Mouse (Mus musculus): Measurements from ENCODE around the gene Psmb2. TPM values are rescaled to one million over a fixed set of nuclear protein-coding genes. Genes with fewer than 3 reads are reported as not detected.

The Psmb2 gene
- polyA plus RNA-seq, 1 experiment from 2014 or later, result 562 TPM

DNA sequence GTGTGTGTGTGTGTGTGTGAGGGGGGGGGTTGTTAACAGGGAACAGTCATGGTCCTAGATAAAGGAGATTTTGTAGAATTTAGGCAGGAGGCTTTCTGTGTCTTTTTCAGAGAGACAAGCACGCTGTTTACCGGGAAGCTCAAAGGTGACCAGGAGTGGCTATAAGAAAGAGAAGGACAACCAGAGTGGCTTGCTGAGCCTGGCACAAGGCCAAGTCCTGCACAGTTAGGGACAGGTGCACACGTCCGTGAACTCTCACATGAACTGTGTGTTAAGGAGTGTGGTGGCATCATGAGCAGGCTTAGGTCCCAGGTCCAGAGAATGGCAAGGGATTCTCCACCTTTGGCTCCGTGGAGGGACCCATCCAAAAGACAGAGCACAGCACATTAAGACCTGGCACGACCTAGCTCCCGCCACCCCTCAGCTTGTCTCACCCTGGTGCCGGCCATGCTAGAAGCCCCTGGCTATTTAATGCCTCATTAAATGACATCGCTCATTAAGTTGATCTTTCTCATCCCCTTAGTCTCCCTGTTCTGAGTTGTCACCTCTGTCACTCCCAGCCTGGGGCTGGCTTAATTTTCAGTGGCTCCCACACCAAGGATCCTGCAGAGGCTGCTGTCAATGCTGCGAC, 33.0 kb upstream of the Psmb2 start:
- H3K27ac ChIP-seq (replicated peaks; ENCODE audit: low read depth, low read length), result no peak overlapping the region
- no peaks in the 10 kb centered on the region for H3K36me3 ChIP-seq (replicated peaks; ENCODE audit: control insufficient read depth, insufficient read depth, low read depth, low read length)
- H3K9me3 ChIP-seq (replicated peaks; ENCODE audit: control insufficient read depth, low read length), result no peaks in the 10 kb centered on the region
- H3K4me3 ChIP-seq (ENCODE audit: low read depth, low read length), result no peak overlapping the region
- DNase-seq (ENCODE audit: low spot score) (no peak), ATAC-seq (replicated peaks; ENCODE audit: insufficient number of reproducible peaks, low FRiP score, low TSS enrichment, low read depth) (no peak)
- peaks cover 2% of the 10 kb centered on the region; the same call in 1 of the 2 replicates for H3K4me1 ChIP-seq (ENCODE audit: control insufficient read depth, insufficient read depth, low read length)
- 81% methylated on average over 10 of the region's 10 CpGs for WGBS
- H3K4me2 ChIP-seq (ENCODE audit: low read depth, low read length), result no peak overlapping the region
- H3K9ac ChIP-seq (replicated peaks; ENCODE audit: low read length), result no peak overlapping the region
- no peaks in the 10 kb centered on the region for H3K27me3 ChIP-seq (ENCODE audit: control insufficient read depth, insufficient read depth, low read length)

DNA sequence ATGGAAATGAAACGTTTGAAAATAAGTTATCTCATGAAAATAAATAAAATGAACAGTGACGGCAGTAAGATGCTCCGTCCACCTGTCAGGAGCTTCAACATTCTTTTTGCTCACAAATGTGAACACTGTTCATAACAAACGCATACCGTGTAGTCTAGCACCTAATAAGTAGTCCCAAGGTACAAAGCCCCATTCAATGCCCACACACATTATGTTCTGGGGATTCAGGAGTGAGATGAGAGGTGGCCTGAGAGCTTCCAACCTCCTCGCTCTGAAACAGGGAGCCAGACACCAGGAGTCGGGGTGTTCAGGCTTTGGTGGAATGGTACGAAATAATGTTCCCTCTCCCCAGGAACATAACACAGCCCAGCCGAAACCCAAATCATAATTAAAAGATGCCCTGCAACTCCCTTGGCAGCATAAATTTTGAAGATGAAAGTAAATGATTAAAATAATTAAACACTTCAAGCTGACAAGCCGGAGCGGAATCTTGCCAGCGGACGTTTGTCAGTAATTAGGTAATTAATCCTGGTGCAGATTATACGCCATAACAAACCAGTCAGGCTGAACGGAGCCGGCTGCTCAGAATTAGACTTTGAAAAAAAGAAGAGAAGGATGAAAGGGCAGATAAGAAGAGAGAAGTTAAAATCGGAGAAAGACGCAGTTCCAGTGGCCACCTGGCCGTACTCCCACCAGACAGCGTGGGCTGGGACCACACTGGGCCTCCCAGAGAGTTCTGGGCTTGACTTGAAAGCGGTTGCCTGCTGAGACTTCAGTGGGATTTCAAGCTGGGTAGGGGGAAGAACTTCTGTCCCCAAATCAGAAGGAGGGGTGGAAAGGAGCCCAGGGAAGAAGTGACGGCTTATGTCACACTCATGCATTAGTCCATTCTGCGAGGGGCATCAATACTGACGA, 29.2 kb upstream of the Psmb2 start:
- Histone ChIP-seq H3K4me2 (ENCODE audit: low read depth, low read length) (no peak overlapping the region), H3K4me3 (ENCODE audit: low read depth, low read length) (no peak overlapping the region), H3K9me3 (replicated peaks; ENCODE audit: control insufficient read depth, low read length) (no peaks in the 10 kb centered on the region), H3K36me3 (replicated peaks; ENCODE audit: control insufficient read depth, insufficient read depth, low read depth, low read length) (no peaks in the 10 kb centered on the region), H3K27me3 (ENCODE audit: control insufficient read depth, insufficient read depth, low read length) (no peaks in the 10 kb centered on the region), H3K9ac (replicated peaks; ENCODE audit: low read length) (no peak overlapping the region), H3K4me1 (ENCODE audit: control insufficient read depth, insufficient read depth, low read length) (peaks cover 2% of the 10 kb centered on the region; the same call in 1 of the 2 replicates), H3K27ac (replicated peaks; ENCODE audit: low read depth, low read length) (no peak overlapping the region)
- no peak for ATAC-seq (replicated peaks; ENCODE audit: insufficient number of reproducible peaks, low FRiP score, low TSS enrichment, low read depth)
- no peak for DNase-seq (ENCODE audit: low spot score)
- 39% methylated on average over 24 of the region's 24 CpGs for WGBS

DNA sequence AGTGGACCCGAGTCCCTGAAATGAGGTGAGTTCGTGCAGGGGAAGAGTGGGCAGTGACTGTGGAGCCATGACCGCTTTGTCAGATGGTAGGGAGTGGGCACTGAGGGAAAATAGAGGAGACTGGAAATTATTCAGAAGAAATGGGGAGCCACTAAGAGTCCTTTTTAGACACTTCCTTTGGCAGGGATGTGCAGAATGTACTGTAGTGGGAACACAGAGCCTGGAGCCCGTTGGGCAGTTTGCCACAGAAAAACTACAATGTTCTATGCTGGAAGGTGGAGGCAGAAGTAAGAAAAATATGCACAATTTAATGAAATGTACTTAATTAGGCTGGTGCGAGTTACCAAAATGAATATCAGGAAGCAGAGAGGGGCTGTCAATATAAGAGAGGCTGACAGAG, 24.3 kb upstream of the Psmb2 start:
- Histone ChIP-seq H3K4me3 (ENCODE audit: low read depth, low read length) (no peak overlapping the region), H3K4me2 (ENCODE audit: low read depth, low read length) (no peak overlapping the region), H3K9ac (replicated peaks; ENCODE audit: low read length) (no peak overlapping the region), H3K27ac (replicated peaks; ENCODE audit: low read depth, low read length) (no peak overlapping the region), H3K36me3 (replicated peaks; ENCODE audit: control insufficient read depth, insufficient read depth, low read depth, low read length) (no peaks in the 10 kb centered on the region), H3K4me1 (ENCODE audit: control insufficient read depth, insufficient read depth, low read length) (peaks cover 2% of the 10 kb centered on the region; the same call in 1 of the 2 replicates), H3K27me3 (ENCODE audit: control insufficient read depth, insufficient read depth, low read length) (no peaks in the 10 kb centered on the region), H3K9me3 (replicated peaks; ENCODE audit: control insufficient read depth, low read length) (no peaks in the 10 kb centered on the region)
- DNase-seq (ENCODE audit: low spot score) (no peak), ATAC-seq (replicated peaks; ENCODE audit: insufficient number of reproducible peaks, low FRiP score, low TSS enrichment, low read depth) (no peak)
- 83% methylated on average over 5 of the region's 5 CpGs for WGBS

DNA sequence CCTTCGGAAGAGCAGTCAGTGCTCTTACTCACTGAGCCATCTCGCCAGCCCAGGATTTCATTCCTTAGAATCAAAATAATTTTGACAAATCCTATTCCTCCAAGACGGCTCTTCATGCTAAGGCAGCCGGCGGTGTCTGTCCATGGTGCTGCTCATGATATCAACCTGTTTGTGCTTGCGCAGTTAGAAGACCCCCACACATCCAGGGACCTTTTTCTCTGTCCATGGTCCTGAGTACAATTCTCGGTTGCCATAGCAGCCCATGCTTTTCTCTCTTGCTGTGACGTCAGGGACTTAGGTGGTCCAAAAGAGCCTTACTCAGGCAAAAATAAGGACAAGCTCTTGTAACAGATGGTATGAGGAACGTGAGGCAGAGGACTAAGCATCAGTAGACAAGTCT, 22.1 kb upstream of the Psmb2 start:
- 10% methylated on average over 9 of the region's 9 CpGs for WGBS
- Histone ChIP-seq H3K27me3 (ENCODE audit: control insufficient read depth, insufficient read depth, low read length) (no peaks in the 10 kb centered on the region), H3K9me3 (replicated peaks; ENCODE audit: control insufficient read depth, low read length) (no peaks in the 10 kb centered on the region), H3K9ac (replicated peaks; ENCODE audit: low read length) (no peak overlapping the region), H3K4me1 (ENCODE audit: control insufficient read depth, insufficient read depth, low read length) (no peaks in the 10 kb centered on the region), H3K27ac (replicated peaks; ENCODE audit: low read depth, low read length) (no peak overlapping the region), H3K36me3 (replicated peaks; ENCODE audit: control insufficient read depth, insufficient read depth, low read depth, low read length) (no peaks in the 10 kb centered on the region), H3K4me2 (ENCODE audit: low read depth, low read length) (no peak overlapping the region), H3K4me3 (ENCODE audit: low read depth, low read length) (no peak overlapping the region)
- no peak for ATAC-seq (replicated peaks; ENCODE audit: insufficient number of reproducible peaks, low FRiP score, low TSS enrichment, low read depth)
- DNase-seq (ENCODE audit: low spot score), result peak; percentile 94

DNA sequence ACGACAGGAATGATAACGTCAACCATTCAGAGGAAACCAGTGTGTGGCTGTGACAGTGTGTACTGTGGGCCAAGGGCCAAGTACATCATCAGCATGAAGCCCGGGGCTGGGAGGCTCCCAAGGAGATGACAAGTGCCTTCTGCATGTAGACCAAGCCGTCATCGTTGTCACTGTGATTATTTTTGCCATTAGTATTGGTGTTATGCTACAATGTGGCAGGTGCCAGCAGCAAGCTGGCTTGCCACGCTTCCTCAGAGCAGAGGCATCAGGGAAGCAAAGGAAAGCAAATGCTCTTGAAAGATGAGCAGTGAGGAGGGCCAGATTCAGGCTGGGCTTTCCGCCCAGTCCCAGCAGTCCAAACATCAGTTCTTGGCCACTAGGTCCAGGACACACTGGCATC, 16.2 kb upstream of the Psmb2 start:
- no peak overlapping the region for H3K4me3 ChIP-seq (ENCODE audit: low read depth, low read length)
- H3K27me3 ChIP-seq (ENCODE audit: control insufficient read depth, insufficient read depth, low read length), result no peaks in the 10 kb centered on the region
- H3K9me3 ChIP-seq (replicated peaks; ENCODE audit: control insufficient read depth, low read length), result no peaks in the 10 kb centered on the region
- H3K9ac ChIP-seq (replicated peaks; ENCODE audit: low read length), result no peak overlapping the region
- no peak overlapping the region for H3K27ac ChIP-seq (replicated peaks; ENCODE audit: low read depth, low read length)
- H3K4me1 ChIP-seq (ENCODE audit: control insufficient read depth, insufficient read depth, low read length), result no peaks in the 10 kb centered on the region
- H3K36me3 ChIP-seq (replicated peaks; ENCODE audit: control insufficient read depth, insufficient read depth, low read depth, low read length), result no peaks in the 10 kb centered on the region
- 81% methylated on average over 7 of the region's 7 CpGs for WGBS
- ATAC-seq (replicated peaks; ENCODE audit: insufficient number of reproducible peaks, low FRiP score, low TSS enrichment, low read depth) (no peak), DNase-seq (ENCODE audit: low spot score) (no peak)
- no peak overlapping the region for H3K4me2 ChIP-seq (ENCODE audit: low read depth, low read length)

DNA sequence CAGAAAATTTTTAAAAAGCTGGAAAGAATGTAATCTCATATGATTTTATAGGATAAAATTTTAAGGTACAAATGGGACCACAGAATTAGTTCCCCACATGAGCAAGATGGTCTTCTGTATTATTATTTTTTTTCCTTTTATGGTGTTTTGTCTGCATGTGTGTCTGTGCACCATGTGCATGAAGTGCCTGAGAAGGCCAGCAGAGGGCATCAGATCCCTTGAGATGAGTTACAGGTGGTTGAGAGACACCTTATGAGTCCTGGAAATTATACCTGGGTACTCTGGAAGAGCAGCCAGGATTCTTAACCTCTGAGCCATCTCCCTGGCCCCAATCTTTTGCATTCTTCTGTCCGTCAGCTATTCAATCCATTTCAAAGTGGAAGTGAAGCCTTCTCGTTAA, 10.4 kb upstream of the Psmb2 start:
- H3K4me1 ChIP-seq (ENCODE audit: control insufficient read depth, insufficient read depth, low read length), result no peaks in the 10 kb centered on the region
- no peaks in the 10 kb centered on the region for H3K9me3 ChIP-seq (replicated peaks; ENCODE audit: control insufficient read depth, low read length)
- no peaks in the 10 kb centered on the region for H3K36me3 ChIP-seq (replicated peaks; ENCODE audit: control insufficient read depth, insufficient read depth, low read depth, low read length)
- DNase-seq (ENCODE audit: low spot score) (no peak), ATAC-seq (replicated peaks; ENCODE audit: insufficient number of reproducible peaks, low FRiP score, low TSS enrichment, low read depth) (no peak)
- no peak overlapping the region for H3K4me3 ChIP-seq (ENCODE audit: low read depth, low read length)
- no peak overlapping the region for H3K4me2 ChIP-seq (ENCODE audit: low read depth, low read length)
- no peaks in the 10 kb centered on the region for H3K27me3 ChIP-seq (ENCODE audit: control insufficient read depth, insufficient read depth, low read length)
- WGBS, result 88% methylated on average over 2 of the region's 2 CpGs
- H3K9ac ChIP-seq (replicated peaks; ENCODE audit: low read length), result no peak overlapping the region
- no peak overlapping the region for H3K27ac ChIP-seq (replicated peaks; ENCODE audit: low read depth, low read length)

DNA sequence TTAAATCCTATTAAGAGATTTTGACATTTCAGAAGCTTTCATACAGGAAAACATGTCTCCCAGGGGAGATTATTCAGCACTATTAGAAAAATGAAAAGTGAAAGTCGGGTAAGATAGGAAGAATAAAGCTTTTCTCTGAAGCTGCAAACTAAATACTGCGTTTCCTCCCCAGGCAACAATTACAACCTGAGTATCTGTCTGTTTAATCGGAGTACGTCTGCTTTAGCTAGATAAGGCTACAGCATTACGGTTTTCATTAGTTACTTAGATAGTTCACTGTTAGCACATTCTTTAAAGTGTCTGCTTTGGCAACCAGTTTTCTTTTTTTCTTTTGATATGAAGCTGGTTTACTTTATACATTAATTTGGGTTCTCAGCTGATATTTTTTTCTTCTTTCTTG, 4.9 kb downstream of the Psmb2 start:
- Histone ChIP-seq H3K4me1 (ENCODE audit: control insufficient read depth, insufficient read depth, low read length) (no peaks in the 10 kb centered on the region), H3K4me3 (ENCODE audit: low read depth, low read length) (no peak overlapping the region), H3K36me3 (replicated peaks; ENCODE audit: control insufficient read depth, insufficient read depth, low read depth, low read length) (no peaks in the 10 kb centered on the region; the same call in 1 of the 2 replicates), H3K9ac (replicated peaks; ENCODE audit: low read length) (no peak overlapping the region), H3K4me2 (ENCODE audit: low read depth, low read length) (no peak overlapping the region), H3K9me3 (replicated peaks; ENCODE audit: control insufficient read depth, low read length) (no peaks in the 10 kb centered on the region), H3K27ac (replicated peaks; ENCODE audit: low read depth, low read length) (no peak overlapping the region), H3K27me3 (ENCODE audit: control insufficient read depth, insufficient read depth, low read length) (no peaks in the 10 kb centered on the region)
- DNase-seq (ENCODE audit: low spot score) (no peak), ATAC-seq (replicated peaks; ENCODE audit: insufficient number of reproducible peaks, low FRiP score, low TSS enrichment, low read depth) (no peak)
- WGBS, result 89% methylated on average over 5 of the region's 5 CpGs

DNA sequence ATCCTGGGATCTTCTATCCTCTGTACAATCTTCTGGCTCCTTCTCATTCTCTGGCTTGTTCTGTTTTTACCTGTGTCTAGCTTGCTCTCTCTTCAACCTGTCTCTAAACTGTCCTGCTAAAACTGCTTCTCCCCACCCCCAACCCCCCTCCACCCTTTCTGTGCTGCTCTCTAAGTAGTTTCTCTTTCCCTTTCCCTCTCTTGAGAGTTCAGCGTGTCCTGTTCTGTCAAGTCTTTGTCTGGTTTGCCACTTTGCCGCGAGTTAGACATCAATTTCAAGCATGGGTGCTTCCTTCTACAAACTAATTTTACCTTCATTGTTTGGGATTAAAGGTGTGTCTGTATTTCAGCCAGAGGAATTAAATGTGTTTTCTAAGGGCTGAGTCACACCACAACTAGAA, 5.7 kb downstream of the Psmb2 start:
- Histone ChIP-seq H3K4me2 (ENCODE audit: low read depth, low read length) (no peak overlapping the region), H3K4me3 (ENCODE audit: low read depth, low read length) (no peak overlapping the region), H3K9me3 (replicated peaks; ENCODE audit: control insufficient read depth, low read length) (no peaks in the 10 kb centered on the region), H3K9ac (replicated peaks; ENCODE audit: low read length) (no peak overlapping the region), H3K27me3 (ENCODE audit: control insufficient read depth, insufficient read depth, low read length) (no peaks in the 10 kb centered on the region), H3K36me3 (replicated peaks; ENCODE audit: control insufficient read depth, insufficient read depth, low read depth, low read length) (no peaks in the 10 kb centered on the region; the same call in 1 of the 2 replicates), H3K27ac (replicated peaks; ENCODE audit: low read depth, low read length) (no peak overlapping the region), H3K4me1 (ENCODE audit: control insufficient read depth, insufficient read depth, low read length) (no peaks in the 10 kb centered on the region)
- no peak for DNase-seq (ENCODE audit: low spot score)
- no peak for ATAC-seq (replicated peaks; ENCODE audit: insufficient number of reproducible peaks, low FRiP score, low TSS enrichment, low read depth)
- 77% methylated on average over 3 of the region's 3 CpGs for WGBS
